Mouse (Mus musculus) C2C12 (cell line): Measurements from ENCODE around the gene Hoxd8.

Experiments used
- FOSL1 ChIP-seq: IDR thresholded peaks from one replicate; pipeline ENCODE4 v1.8.0; 2011; ENCODE audit warnings: mild to moderate bottlenecking, low read length; ENCODE audit not compliant: poor library complexity, insufficient read depth, severe bottlenecking
- MYOG ChIP-seq: IDR thresholded peaks from one replicate; pipeline ENCODE4 v1.6.1; 2011; ENCODE audit not compliant: control insufficient read depth, insufficient read length; ENCODE audit errors: extremely low read depth
- USF1 ChIP-seq: IDR thresholded peaks from one replicate; pipeline ENCODE4 v1.6.1; 2011; ENCODE audit warnings: low read depth, mild to moderate bottlenecking, control low read depth, moderate library complexity

- no peak for TF ChIP-seq MYOG
- TF ChIP-seq FOSL1: no peak
- no peak for TF ChIP-seq USF1
Observed at GRCm38 (mm10) chr2:74738623-74739475, 34.4 kb downstream of the Hoxd8 start.
